Mouse (Mus musculus): Measurements from ENCODE around the gene Sars2.

DNA sequence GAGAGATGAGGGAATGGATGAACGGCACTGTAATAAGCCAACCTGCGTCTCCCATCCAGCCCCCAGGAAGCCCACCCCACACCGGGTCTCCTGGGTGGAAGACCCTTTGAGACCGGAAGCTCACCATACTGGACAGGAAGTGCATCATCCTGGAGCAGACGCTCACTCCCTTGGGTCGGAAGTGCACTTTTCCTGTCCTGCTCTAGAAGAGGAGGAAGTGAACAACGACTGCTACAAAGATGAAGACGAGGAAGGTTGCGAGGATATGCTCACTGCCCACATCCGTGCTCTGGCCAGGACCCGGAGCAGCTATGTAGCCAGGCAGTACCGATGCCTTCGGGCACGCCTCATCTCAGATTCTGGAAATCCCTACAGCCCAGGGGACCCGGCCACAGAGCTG is 54.0 kb downstream of the Sars2 start:
- TF ChIP-seq GATA1 (IDR thresholded peaks at IDR 0.05; ENCODE audit: borderline replicate concordance, low read length) (no peak), FLI1 (IDR thresholded peaks at IDR 0.05; ENCODE audit: low read length) (no peak)

Measured in megakaryocyte, embryonic 14.5 days (primary cell).